Mouse (Mus musculus) cerebellum, adult 11 months (tissue): Measurements from ENCODE around the gene Hist2h2bb.
"Not testable (repeated sequence)": the region's sequence is repeated elsewhere in the genome, so short reads cannot be mapped to it uniquely, and the experiment has no call there.

Experiments used
- DNase-seq: peaks from one replicate; pipeline ENCODE4 v3.0.0; 2022

The Hist2h2bb gene

GRCm38 (mm10) chr3:96269511-96270474, at the start of gene Hist2h2bb:
Hist2h2bb (plus strand) TSS chr3:96269752.
- peak; percentile 91 for DNase-seq

- DNase-seq = not testable (repeated sequence)
Observed at GRCm38 (mm10) chr3:96220131-96220764, 49.3 kb upstream of the Hist2h2bb start.

- DNase-seq = peak; percentile 84
Observed at GRCm38 (mm10) chr3:96220765-96221639, 48.5 kb upstream of the Hist2h2bb start, which contains the start of the genes Hist2h2ac and Hist2h2be. Hist2h2ac (minus strand) TSS chr3:96220880. Hist2h2be (plus strand) TSS chr3:96221119.

- DNase-seq = no peak
Observed at GRCm38 (mm10) chr3:96221640-96222038, 47.9 kb upstream of the Hist2h2bb start.

DNA sequence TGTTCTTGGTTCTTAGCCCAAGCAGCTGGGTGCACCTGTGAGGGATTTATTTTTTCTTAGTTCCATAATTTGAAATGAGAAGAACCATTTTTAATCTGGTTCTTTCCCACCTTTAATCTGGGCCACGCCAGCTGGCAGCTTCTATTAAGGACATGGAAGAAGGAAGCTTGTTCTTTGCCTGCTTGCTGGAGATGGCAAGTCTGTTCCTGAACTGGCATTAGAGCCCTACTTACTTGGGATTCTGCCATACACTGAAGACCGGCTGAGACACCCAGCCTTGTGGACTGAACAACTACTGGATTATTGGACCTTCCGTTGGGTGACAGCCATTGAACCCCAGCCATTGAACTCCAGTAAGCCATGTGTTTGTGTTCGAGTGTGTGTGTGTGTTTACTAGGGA, 46.8 kb upstream of the Hist2h2bb start:
- no peak for DNase-seq

DNA sequence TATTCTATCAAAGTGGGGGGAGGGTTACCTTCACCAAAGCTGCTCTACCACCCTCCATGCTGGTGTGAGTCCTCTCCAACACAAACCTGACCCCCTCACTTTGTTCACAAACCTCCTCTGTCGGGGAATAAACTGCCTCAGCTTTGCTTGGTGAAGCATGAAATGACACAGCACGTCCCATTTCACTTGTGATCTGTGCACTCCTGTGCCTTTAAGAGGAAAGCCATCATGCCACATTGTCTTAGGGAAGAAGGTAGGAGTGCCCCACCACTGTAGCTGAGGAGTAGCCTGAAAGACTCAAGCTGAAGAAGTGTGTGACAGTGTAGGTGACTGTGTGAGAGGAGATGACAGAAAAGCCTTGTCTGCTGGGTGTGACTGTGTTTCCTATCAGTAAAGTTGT, 44.1 kb upstream of the Hist2h2bb start:
- DNase-seq = no peak

GRCm38 (mm10) chr3:96226695-96227648, 42.6 kb upstream of the Hist2h2bb start:
- no peak for DNase-seq

- DNase-seq = no peak
Observed at GRCm38 (mm10) chr3:96228828-96229227, 40.7 kb upstream of the Hist2h2bb start.

GRCm38 (mm10) chr3:96230404-96230803, 39.1 kb upstream of the Hist2h2bb start:
- no peak for DNase-seq

GRCm38 (mm10) chr3:96230910-96231757, 38.4 kb upstream of the Hist2h2bb start:
- DNase-seq = no peak

DNA sequence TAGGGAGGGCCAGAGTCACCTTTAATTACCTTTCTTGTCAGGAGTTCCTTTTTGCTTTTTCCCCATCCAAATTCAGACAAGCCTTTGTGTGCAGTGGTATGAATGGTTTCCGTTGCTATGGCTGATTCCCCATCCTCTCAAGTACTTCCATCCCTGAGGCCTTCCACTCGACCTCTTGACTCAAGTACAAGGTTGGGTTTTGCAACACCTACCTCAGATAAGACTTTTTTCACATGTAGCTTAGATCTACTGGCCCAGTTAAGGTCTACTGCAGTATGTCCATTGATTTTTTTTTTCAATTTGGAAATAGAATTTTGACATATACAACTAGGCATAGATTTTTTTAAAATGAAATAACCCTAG, 37.8 kb upstream of the Hist2h2bb start:
- no peak for DNase-seq

DNA sequence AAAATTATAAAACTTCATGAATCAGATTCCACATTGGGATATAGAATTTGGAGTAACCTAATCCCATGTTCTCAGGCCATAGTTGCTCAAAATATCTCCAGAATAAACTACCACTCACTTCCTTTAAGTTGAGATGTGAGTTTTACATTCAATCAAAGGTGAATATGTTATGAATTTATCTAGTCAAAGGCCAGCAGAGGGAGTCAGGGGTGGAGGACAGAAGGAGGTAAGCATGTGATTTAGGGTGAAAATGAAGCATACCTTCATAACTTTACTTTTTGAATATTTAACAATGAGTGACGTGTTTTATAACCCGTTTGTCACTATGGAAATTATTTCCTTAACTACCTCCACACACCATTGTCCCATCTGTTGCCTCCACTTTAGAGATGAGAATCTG, 34.6 kb upstream of the Hist2h2bb start:
- DNase-seq = no peak

GRCm38 (mm10) chr3:96235836-96236235, 33.7 kb upstream of the Hist2h2bb start:
- DNase-seq = no peak

DNA sequence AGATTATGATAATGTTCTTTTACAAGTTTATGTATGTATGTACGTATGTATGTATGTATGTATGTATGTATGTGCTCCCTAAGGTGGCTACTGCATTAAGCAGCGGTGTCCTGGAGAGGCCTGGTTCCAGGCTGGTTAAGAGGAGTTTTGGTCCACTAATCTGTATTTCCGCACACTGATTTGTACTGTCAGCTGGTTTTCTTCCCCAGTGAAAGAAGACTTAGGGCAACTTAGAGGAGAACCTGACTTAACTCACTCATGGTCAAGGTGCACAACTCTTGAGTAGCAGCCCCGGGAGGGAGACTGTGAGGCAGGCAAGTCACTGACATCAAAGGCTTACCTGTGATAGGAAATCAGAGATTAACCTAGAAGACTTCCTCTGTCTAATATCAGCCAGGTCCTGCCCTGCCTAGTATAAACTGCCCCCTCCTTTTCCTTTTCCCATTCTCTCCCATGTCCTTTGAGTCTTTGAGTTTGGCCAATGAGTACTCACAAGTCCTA, 32.7 kb upstream of the Hist2h2bb start:
- no peak for DNase-seq

DNA sequence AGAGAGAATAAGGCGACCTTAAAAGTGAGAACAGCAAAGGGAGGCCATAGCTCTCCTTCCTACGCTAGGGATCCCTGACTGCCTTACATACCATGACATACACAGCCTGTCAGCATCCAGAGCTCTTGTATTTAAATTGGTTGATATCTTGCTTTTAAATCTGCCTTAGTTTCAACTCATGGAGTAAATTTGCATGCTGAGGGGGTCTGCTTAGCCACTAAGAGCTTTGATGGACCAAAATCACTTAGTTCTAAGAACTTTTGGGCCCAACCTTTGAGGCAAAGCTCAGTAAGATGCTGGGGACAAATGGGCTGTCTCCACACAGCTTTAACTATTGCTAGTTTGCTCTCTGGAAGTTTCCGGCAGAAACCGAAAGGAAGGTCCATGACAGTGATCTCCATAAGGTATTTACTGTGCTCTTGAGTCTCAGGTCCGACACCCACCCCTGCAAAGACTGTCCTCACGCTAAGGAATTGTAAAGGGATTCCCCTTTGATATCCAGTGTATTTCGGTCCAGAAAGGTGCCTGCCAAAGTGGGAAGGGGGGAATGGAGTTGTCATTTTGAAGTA, 32.1 kb upstream of the Hist2h2bb start:
- no peak for DNase-seq

DNA sequence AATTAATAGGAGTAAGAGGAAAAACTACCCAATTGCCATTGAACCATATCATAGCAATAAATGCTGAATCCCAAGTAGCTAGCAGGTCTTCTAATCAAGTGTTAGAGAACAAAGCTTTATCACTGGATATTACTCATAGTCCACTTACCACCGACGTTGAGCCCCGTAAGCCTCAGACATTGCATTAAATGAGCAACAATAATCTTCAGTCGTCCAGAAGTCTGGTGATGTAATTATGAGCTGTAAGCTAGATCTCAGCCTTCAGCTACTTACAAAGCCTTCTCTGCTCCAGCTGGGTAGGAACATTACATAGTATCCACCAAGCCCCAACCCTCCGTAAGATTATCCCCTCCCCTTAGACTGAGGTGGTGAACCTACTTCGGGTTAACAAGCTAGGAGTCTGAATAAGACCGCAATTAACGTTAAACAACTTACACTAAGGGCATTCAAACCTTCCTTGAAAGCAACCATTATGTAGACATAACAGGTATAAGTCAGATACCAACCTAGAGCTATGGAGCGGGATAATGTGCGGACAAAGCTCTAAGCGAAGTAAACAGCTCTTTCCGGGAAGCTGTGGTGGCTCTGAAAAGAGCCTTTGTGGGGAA, 31.5 kb upstream of the Hist2h2bb start:
- no peak for DNase-seq

GRCm38 (mm10) chr3:96238954-96239793, 30.4 kb upstream of the Hist2h2bb start, which contains the start of gene Hist2h3c2:
Hist2h3c2 (minus strand) TSS chr3:96239127.
- DNase-seq = peak; percentile 38

DNA sequence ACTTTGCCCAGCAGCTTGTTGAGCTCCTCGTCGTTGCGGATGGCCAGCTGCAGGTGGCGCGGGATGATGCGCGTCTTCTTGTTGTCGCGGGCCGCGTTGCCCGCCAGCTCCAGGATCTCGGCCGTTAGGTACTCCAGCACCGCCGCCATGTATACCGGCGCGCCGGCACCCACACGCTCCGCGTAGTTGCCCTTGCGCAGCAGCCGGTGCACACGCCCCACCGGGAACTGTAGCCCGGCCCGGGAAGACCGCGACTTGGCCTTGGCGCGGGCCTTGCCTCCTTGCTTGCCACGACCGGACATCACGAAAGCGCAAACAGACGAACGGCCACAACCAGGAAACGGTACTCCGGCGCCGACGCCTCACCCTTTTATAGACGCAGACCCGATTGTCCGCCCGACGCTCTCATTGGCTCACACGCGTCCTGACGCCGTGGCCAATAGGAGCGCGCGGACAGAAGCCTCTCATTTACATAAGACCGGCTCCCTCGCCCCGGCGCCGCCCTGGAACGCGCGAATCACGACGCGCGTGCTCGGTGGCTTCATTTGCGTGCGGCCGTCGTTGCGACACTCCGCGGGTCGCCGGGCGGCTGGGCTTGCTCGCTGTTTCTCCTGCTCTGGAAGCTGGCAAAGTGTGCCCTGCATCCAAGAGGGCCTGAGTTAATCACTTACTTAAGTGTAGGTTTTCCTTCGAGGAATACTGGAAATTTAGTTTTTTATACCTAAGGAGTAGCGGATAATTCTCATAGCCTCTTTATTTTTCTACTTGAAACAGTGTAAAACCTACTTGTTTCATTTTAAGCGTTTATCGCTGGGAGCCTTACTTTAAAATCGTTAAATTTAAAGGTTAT, 29.4 kb upstream of the Hist2h2bb start, which contains the start of gene Hist2h2aa2:
TSS of gene Hist2h2aa2 (minus strand) at position 328 of the 850 bp plus-strand sequence.
- peak; percentile 95 for DNase-seq
